Mouse (Mus musculus): ENCODE measurements at regions not wholly inside any gene's neighbourhood (a gene's known extent, or its start where the extent isn't known, plus 50 kb on each side); places are given as distances from the start of the nearest gene placed in this dataset.

DNA sequence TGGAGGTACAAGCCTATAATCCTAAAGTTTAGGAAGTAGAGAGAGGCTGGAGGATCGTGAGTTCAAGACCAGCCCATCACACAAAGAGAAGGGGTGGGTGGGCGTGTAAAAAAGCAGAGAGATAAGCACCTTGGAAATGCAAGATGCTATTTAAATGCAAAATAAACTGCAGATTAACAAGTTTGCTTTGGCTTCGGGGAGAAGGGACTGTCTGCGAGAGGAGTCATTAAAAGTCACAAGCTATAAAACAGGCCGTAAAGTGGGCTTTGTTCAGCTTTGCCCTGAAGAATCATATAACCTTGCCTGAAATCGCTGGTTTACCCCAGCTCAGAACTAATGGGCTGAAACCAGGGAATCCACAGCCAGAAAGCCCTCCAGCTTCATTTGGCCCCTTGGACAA is 173.3 kb upstream of the Jarid2 start:
- H3K4me3 ChIP-seq (replicated peaks; ENCODE audit: low read length), result no peak overlapping the region

GRCm38 (mm10) chr13:44558051-44558450 is 171.2 kb upstream of the Jarid2 start:
- TF ChIP-seq NANOG (IDR thresholded peaks at IDR 0.05; ENCODE audit: borderline replicate concordance, low read length) (no peak), POU5F1 (IDR thresholded peaks at IDR 0.05; ENCODE audit: borderline replicate concordance, low read length) (no peak), CTCF (conservative IDR thresholded peaks at IDR 0.05; ENCODE audit: low read length) (no peak)
- H3K4me1 ChIP-seq (replicated peaks; ENCODE audit: low read depth, low read length), result peaks cover 71% of the 10 kb centered on the region
- H3K36me3 ChIP-seq (ENCODE audit: insufficient read depth, low read length), result no peaks in the 10 kb centered on the region
- H3K27me3 ChIP-seq (ENCODE audit: insufficient read depth, low read length), result peaks cover 23% of the 10 kb centered on the region
- no peaks in the 10 kb centered on the region for H3K9me3 ChIP-seq (ENCODE audit: low read length)
- H3K4me3 ChIP-seq (replicated peaks; ENCODE audit: low read length), result peak overlapping the region; percentile 72

More for the DNA sequence above, 173.3 kb upstream of the Jarid2 start:
- TF ChIP-seq NANOG (IDR thresholded peaks at IDR 0.05; ENCODE audit: borderline replicate concordance, low read length), result no peak
- TF ChIP-seq CTCF (conservative IDR thresholded peaks at IDR 0.05; ENCODE audit: low read length), result no peak
- no peak for TF ChIP-seq POU5F1 (IDR thresholded peaks at IDR 0.05; ENCODE audit: borderline replicate concordance, low read length)
- H3K9me3 ChIP-seq (ENCODE audit: low read length), result no peaks in the 10 kb centered on the region
- peaks cover 71% of the 10 kb centered on the region for H3K4me1 ChIP-seq (replicated peaks; ENCODE audit: low read depth, low read length)
- peaks cover 21% of the 10 kb centered on the region for H3K27me3 ChIP-seq (ENCODE audit: insufficient read depth, low read length)
- no peaks in the 10 kb centered on the region for H3K36me3 ChIP-seq (ENCODE audit: insufficient read depth, low read length)

GRCm38 (mm10) chr13:44558491-44559177 is 170.6 kb upstream of the Jarid2 start:
- Histone ChIP-seq H3K27me3 (ENCODE audit: insufficient read depth, low read length) (peaks cover 26% of the 10 kb centered on the region), H3K4me1 (replicated peaks; ENCODE audit: low read depth, low read length) (peaks cover 68% of the 10 kb centered on the region), H3K36me3 (ENCODE audit: insufficient read depth, low read length) (no peaks in the 10 kb centered on the region), H3K9me3 (ENCODE audit: low read length) (no peaks in the 10 kb centered on the region), H3K4me3 (replicated peaks; ENCODE audit: low read length) (peak overlapping the region; percentile 72)
- TF ChIP-seq NANOG (IDR thresholded peaks at IDR 0.05; ENCODE audit: borderline replicate concordance, low read length), result no peak
- no peak for TF ChIP-seq CTCF (conservative IDR thresholded peaks at IDR 0.05; ENCODE audit: low read length)
- TF ChIP-seq POU5F1 (IDR thresholded peaks at IDR 0.05; ENCODE audit: borderline replicate concordance, low read length), result no peak

DNA sequence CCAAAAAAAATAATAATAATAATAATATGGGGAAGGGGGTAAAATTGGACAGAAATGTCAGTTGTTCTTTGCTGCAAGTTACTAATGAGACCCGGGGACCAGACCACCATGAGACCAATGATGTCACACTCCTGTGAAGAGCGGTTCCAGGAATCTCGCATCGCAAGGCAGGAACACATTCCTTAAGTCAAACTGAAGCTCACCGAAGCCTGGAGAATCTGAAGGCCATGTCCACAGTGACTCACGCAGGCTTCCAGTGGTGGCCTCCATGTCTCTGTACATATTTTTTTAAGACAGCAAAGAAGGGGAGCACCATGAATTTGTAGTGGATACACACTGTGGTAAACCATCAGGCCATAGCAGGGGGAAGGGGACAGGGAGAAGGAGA is 170.1 kb upstream of the Jarid2 start:
- H3K27me3 ChIP-seq (ENCODE audit: insufficient read depth, low read length), result peaks cover 26% of the 10 kb centered on the region
- peaks cover 63% of the 10 kb centered on the region for H3K4me1 ChIP-seq (replicated peaks; ENCODE audit: low read depth, low read length)
- peak overlapping the region; percentile 72 for H3K4me3 ChIP-seq (replicated peaks; ENCODE audit: low read length)
- no peaks in the 10 kb centered on the region for H3K9me3 ChIP-seq (ENCODE audit: low read length)
- no peak for TF ChIP-seq NANOG (IDR thresholded peaks at IDR 0.05; ENCODE audit: borderline replicate concordance, low read length)
- no peak for TF ChIP-seq POU5F1 (IDR thresholded peaks at IDR 0.05; ENCODE audit: borderline replicate concordance, low read length)
- TF ChIP-seq CTCF (conservative IDR thresholded peaks at IDR 0.05; ENCODE audit: low read length), result no peak
- H3K36me3 ChIP-seq (ENCODE audit: insufficient read depth, low read length), result no peaks in the 10 kb centered on the region

DNA sequence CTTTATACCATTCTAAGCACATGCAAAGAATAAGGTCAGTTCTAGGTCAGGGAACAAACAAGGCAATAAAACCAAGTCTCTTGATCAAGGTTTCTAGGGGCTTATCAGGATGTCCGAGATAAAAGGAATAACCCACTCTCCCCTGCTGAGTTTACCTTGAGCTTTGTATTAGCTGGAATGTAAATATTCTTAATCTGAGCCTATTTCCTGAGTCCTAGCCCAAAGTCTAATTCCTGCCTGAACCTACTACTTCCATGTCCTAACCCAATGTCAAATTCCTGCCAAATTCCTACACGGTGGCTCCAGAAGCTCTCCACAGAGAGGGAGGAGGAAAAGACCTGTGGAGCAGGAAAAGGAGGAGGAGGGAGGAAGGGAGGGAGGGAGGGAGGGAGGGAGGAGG is 169.6 kb upstream of the Jarid2 start:
- TF ChIP-seq NANOG (IDR thresholded peaks at IDR 0.05; ENCODE audit: borderline replicate concordance, low read length), result no peak
- TF ChIP-seq CTCF (conservative IDR thresholded peaks at IDR 0.05; ENCODE audit: low read length), result no peak
- TF ChIP-seq POU5F1 (IDR thresholded peaks at IDR 0.05; ENCODE audit: borderline replicate concordance, low read length), result no peak
- H3K27me3 ChIP-seq (ENCODE audit: insufficient read depth, low read length), result peaks cover 26% of the 10 kb centered on the region
- H3K4me3 ChIP-seq (replicated peaks; ENCODE audit: low read length), result no peak overlapping the region
- H3K36me3 ChIP-seq (ENCODE audit: insufficient read depth, low read length), result no peaks in the 10 kb centered on the region
- H3K4me1 ChIP-seq (replicated peaks; ENCODE audit: low read depth, low read length), result peaks cover 63% of the 10 kb centered on the region
- H3K9me3 ChIP-seq (ENCODE audit: low read length), result no peaks in the 10 kb centered on the region

DNA sequence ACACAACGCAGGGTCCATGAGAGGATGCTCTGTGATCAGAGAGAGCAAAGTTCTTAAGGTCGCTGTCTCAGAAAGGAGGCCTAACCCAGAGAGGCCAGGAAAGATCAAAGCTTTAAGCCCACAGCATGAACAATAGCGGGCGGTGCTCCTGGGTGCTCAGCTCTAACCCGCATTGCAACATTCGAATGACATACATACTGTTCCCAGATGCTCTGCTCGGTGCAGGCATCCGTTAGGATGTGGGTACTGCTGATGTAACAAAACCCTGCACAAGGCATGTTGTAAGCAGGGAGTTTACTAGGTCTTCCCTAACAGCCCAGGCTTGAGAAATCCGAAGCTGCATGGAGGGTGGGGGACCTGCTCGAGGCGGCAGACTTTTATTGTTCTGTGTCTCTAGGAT is 164.6 kb upstream of the Jarid2 start:
- H3K4me1 ChIP-seq (replicated peaks; ENCODE audit: low read depth, low read length), result peaks cover 30% of the 10 kb centered on the region
- no peaks in the 10 kb centered on the region for H3K36me3 ChIP-seq (ENCODE audit: insufficient read depth, low read length)
- H3K4me3 ChIP-seq (replicated peaks; ENCODE audit: low read length), result no peak overlapping the region
- no peak for TF ChIP-seq NANOG (IDR thresholded peaks at IDR 0.05; ENCODE audit: borderline replicate concordance, low read length)
- TF ChIP-seq POU5F1 (IDR thresholded peaks at IDR 0.05; ENCODE audit: borderline replicate concordance, low read length), result no peak
- no peak for TF ChIP-seq CTCF (conservative IDR thresholded peaks at IDR 0.05; ENCODE audit: low read length)
- peaks cover 10% of the 10 kb centered on the region for H3K27me3 ChIP-seq (ENCODE audit: insufficient read depth, low read length)
- H3K9me3 ChIP-seq (ENCODE audit: low read length), result no peaks in the 10 kb centered on the region

GRCm38 (mm10) chr13:44567696-44568095 is 161.6 kb upstream of the Jarid2 start:
- no peaks in the 10 kb centered on the region for H3K9me3 ChIP-seq (ENCODE audit: low read length)

GRCm38 (mm10) chr13:44569241-44569778 is 160.0 kb upstream of the Jarid2 start:
- Histone ChIP-seq H3K4me3 (replicated peaks; ENCODE audit: low read length) (no peak overlapping the region), H3K4me1 (replicated peaks; ENCODE audit: low read depth, low read length) (peaks cover 29% of the 10 kb centered on the region), H3K27me3 (ENCODE audit: insufficient read depth, low read length) (peaks cover 3% of the 10 kb centered on the region; the same call in 1 of the 2 replicates), H3K9me3 (ENCODE audit: low read length) (no peaks in the 10 kb centered on the region), H3K36me3 (ENCODE audit: insufficient read depth, low read length) (no peaks in the 10 kb centered on the region)
- TF ChIP-seq CTCF (conservative IDR thresholded peaks at IDR 0.05; ENCODE audit: low read length) (no peak), NANOG (IDR thresholded peaks at IDR 0.05; ENCODE audit: borderline replicate concordance, low read length) (no peak), POU5F1 (IDR thresholded peaks at IDR 0.05; ENCODE audit: borderline replicate concordance, low read length) (no peak)

More at GRCm38 (mm10) chr13:44567696-44568095, 161.6 kb upstream of the Jarid2 start:
- TF ChIP-seq CTCF (conservative IDR thresholded peaks at IDR 0.05; ENCODE audit: low read length), result no peak
- no peak for TF ChIP-seq NANOG (IDR thresholded peaks at IDR 0.05; ENCODE audit: borderline replicate concordance, low read length)
- TF ChIP-seq POU5F1 (IDR thresholded peaks at IDR 0.05; ENCODE audit: borderline replicate concordance, low read length), result no peak
- H3K4me3 ChIP-seq (replicated peaks; ENCODE audit: low read length), result no peak overlapping the region
- peaks cover 22% of the 10 kb centered on the region for H3K4me1 ChIP-seq (replicated peaks; ENCODE audit: low read depth, low read length)
- H3K27me3 ChIP-seq (ENCODE audit: insufficient read depth, low read length), result peaks cover 9% of the 10 kb centered on the region
- no peaks in the 10 kb centered on the region for H3K36me3 ChIP-seq (ENCODE audit: insufficient read depth, low read length)

All from E14TG2a.4 (cell line).